Mouse (Mus musculus) forelimb bud, embryonic 11.5 days (tissue): ENCODE measurements around the gene Pld1.

ENCODE experiments used
- DNase-seq: peaks from one replicate; pipeline ENCODE4 v3.0.0-alpha.2; 2012; ENCODE audit warnings: low read depth, low spot score

Pld1 gene

DNA sequence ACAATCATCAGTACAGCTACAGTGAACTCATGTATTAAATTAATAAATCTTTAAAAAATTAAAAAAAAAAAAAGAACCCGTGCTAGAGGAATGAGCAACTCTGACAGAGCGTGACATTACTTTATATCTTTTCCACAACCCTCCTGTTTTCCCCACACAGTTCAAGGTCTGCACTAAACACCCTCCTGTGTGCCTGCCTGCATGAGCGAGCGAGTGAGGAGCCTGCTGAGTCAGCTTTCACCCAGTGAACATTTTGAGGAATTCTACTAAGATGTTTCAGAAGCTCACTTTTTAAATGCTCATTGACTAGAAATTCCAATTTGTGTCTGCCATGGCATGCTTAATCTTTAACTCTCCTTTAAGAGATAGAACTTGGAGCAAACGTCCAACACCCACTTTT lies 109.1 kb downstream of the Pld1 start:
- DNase-seq, result no peak

DNA sequence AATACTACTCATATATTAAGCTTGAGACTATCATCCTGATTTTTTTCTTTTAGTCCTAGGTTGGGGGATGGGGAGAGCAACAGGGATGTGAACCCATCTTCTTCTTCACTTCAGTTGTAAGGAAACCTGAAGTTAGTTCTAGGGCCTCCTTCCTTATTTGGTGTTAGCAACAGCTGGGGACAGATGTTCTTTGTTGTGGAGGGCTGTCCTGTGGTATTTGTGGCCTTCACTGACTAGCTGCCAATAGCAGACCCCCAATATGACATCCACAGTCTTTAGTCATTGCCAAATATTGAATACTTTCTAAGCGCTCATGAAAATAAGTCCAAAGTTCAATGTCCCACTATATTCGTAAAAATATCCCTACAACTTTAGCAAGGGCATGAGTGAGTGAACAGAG lies 111.0 kb downstream of the Pld1 start:
- no peak for DNase-seq

DNA sequence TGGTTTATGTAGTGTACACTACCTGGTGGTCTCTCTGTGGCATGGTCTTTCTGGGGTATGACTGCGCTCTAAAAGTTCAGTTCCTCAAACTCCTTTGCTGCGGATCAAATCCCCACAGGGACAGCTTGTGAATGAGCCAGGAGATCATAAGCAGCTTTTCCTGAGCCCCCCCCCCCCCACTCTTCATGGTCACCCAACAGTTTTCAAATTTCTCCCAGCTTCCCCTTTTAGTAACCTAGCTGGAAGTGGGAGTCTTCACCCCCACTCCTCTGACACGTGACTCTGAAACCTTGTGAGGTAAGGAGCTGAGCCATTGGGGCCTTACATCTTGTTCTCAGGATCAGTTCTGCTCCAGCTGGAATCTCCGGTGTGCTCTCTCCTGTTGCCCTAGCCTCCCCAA lies 114.6 kb downstream of the Pld1 start:
- DNase-seq, result no peak

DNA sequence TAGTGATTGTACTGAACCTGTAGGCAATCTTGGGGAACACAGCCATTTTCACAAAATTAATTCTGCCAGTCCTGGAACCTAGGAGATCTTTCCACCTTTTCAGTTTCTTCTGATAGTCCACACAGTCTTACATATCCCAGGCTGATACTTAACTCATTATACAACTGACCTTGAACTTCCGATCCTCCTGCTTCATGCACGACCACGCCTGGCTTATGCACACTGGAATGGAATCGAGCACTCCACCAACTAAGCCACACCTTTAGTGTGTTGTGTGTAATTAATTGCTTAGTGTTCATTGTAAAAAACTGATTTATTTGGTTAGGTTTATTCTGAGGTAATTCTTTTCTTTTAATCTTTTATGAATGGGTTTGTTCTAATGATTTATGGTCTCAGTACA lies 122.2 kb downstream of the Pld1 start:
- DNase-seq, result no peak

DNA sequence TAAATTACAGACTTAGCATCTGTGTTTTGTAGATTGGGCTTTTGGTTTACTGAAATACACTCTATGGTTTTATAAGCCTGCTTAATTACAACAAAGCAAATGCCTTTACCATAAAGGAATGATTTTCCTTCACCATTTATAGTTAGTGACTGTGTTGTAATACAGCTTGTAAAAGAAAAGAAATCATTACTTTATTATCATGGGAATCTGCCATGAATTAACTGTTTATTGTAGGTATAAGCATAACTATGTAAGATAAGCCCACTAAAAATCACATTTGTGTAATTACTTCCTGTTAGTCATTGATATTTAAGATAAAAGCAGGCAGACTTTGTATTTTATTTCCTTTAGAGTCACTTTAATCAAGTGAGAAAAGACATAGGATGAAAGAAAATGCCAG lies 122.7 kb downstream of the Pld1 start:
- no peak for DNase-seq

DNA sequence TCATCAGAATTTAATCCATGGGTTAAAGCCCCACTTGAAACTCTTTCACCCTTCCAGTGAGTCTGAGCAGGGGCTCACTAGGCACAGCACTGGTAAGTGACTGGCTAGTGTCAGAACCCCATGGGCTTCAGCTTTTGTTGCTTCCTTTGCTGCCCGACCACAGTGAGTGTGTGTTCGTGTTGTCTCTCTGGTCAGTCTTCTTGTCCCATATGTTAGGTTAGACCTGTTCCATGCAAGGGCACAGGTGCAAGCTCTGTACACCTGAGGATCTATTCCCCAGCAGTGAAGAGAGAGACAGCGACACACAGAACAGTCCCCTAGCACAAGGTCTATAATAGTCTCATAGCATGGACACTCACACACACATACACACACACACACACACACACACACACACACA lies 140.7 kb downstream of the Pld1 start:
- no peak for DNase-seq

DNA sequence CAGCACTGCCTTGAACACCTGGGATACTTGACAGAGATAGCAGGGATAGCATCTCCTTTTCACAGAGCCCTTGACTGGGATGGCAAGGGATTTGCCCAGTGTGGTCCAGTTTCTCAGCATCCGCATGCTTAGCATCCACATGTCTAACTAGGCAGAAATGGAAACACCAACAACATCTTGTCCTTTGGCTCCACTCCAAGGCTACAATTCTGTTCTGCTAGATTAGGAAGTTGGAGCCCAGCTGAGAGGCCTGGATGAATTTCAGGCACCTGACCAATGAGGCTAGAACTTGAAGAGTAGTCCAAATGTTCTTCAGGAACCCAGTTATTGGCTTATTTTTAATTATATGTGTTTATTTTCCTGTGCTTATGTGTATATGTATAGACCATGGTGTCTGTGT lies 141.6 kb downstream of the Pld1 start:
- DNase-seq, result no peak

DNA sequence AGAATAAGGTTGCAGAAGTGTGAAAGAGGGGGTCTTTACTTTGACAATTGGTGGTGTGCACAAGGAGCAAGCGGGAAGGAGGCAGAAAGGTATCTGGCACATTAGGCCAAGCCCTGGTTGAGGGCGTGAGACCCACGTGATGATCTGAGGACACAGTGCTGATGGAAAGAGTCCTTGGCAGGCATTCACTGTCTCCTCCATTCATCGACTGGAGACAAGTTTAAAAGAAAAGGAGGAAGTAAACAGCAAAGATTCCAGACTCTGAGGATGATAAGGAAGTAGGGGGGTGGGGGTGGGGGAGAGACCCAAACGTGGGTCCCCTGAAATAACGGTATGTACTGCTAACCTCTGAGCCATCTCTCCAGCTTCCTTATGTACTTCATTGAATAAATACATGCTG lies 142.5 kb downstream of the Pld1 start:
- no peak for DNase-seq

DNA sequence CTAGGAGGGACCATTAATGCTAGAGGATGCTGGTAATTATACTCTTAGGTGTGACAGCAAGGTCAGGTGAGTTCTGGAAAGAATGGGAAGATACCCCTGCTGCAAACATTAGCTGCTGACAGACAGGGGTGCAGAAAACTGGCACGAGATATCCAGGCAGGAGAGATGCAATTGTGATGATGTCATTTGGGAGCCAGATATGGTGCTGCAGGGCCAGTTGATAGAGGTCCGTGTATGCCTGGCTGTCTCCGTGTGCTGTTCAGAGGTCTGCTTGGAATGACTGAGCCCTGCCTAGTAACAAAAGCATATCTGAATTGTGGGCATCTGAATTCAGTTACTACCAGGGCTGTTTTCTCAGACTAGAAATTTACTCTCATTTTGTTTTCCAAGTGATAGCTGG lies 144.7 kb downstream of the Pld1 start:
- no peak for DNase-seq

DNA sequence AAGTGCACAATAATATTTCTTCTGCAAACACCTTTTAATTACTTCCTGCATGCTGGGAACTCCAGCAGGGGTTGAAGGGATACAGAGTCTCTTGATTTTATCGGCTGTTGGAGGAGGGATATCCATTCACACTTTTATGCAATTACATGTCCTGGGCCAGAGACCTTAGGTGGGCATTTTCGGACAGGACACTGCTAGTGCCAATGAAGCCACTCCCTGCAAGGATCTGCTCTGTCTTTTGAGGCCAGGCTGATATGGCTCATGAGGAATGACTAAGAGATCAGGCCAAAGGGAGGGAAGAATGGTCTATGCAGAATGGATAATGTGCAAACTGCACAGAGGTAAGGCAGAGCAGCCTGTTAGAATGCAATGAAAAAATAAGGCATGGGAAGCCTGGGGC lies 145.8 kb downstream of the Pld1 start:
- DNase-seq, result no peak

DNA sequence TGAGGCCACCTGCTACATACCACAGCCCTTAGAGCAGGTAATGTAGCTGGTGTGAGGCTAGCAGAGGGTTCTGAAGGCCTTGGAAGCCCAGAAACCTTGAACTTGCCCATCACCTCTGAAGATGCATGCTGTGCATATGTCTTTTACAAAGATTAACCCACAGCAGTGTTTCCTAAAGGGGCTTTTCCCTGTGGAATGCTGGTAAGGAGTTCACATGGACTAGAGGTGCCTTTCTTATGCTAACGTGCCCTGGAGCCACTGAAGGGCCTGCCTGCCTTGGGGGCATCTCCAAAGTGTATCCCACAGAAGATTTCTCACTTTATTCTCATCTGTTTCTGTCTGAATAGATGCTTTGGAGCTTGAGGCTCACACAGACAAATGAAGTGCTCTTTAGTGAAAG lies 152.8 kb downstream of the Pld1 start:
- DNase-seq, result no peak

DNA sequence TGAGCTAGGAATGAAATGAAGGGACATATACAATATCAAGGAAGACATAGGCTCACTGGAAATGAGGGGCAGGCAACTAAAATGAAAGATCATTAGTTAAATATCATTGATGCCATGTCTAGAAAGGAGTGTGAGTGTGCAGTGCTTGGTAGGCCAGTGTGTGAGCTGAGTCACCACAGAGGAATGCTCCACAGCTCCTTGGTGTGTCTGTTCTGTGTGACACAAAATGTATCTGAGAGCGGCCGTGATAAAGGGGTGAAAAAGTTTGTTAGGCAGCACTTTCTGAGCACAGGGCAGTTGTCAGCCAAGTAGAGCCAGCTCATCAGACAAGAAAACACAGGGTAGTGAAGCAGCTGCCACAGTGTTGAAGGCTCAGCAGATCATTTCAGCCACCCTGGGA lies 153.2 kb downstream of the Pld1 start:
- DNase-seq, result no peak

DNA sequence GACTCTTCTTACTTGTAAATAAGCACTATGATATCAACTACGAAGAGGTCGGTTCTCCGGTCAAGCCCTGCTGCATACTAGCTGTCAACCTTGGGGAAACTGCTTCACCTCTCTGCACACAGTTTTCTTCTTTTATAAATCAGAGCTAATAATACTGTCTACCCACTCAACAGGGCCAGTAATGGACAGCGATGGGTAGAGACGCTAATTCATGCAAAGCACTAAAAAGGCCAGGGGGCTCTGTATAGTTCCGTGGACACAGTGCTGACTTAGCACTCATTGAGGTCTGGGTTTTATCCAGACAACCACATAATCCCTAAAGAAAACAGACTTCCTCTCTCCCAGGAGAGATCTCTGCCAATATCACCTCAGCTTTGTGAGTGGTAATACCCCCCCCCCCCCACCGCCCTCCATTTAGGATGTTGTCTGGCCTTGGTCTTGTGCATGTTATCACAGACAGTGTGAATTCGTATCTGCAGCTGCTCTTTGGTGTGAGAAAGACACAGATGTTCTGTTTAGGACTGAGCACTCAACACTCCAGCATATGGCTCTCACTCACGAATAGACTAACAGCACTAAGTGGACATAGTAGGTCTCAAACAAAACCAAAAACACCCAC lies 155.3 kb downstream of the Pld1 start:
- no peak for DNase-seq

DNA sequence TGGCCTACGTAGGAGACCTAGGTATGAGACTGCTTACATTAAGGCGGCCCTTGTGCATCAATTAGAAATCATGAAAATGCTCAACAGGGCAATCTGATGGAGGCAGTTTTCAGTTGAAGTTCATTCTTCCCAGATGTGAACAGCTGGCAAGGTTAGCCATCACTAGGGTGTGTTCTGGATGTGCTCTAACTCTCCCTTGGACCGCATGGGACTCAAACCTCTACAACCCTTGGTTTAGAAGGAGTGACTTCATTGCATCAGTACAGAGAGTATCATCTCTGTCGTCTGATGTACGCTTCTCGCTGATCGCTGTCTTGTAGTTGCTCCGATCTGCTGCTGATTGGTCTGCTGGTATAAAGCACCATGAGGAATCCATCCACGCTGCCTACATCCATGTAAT lies 157.0 kb downstream of the Pld1 start:
- DNase-seq, result no peak

DNA sequence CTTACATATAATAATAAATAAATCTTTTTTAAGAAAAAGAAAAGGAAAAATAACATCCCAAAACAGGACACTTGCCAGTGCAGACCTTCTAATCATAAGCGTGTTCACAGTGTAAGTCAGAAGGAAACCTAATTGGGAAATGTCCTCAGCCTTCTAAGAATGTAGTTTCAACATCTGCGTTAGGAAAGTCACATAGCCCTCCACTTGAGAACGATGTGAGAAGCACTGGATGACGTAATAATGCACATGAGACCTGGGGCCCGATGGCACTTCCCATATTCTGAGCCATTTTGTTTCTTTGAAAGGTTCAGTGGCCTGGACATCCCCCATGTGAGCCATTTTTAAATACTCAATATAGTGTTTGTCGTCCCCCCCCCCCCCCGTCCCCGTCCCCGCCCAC lies 160.7 kb downstream of the Pld1 start:
- DNase-seq, result no peak

DNA sequence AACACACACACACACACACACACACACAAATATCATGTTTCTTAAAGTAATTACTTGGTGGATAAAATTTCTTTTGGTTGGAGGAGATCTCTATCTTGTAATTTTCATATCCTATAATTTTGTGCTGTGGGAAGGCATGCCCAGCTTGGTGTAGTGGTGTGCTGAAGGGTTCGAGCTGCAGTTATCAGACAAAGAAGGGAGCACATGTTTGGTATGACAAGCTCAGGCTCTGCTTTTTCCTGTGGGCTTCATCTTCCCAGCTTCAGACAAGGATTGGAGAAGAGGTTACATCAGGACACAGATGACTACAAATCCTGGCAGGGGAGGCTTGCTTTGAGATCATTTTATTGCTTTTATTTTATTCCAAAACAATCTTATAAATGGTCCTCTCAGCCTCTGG lies 166.5 kb downstream of the Pld1 start:
- no peak for DNase-seq

DNA sequence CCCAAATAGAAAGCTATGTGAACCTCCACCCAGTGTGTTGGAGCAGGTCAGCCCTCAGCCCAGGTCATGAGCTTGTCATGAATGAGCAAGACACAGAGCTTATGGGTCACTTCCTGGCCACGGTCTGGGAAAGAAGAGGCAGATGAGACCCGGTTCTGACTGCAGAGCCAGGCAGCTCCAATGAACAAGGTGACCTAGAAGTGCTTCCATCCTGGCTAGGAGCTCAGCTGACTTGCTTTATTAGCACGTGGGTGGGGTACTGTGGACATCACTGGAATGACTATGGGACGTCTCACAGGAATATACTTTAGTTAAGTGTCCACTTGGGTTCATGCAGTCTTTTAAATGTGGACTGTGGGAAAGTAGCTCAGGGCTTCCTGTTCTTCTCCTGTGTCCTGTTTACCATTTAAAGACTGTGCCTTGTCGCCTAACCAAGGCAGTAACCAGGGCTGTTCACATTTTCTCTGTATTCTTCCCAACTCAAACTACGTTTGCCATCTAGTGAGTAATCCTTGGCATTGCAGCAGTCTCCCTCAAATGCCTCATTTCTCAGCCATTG lies 169.0 kb downstream of the Pld1 start:
- peak; percentile 51 for DNase-seq

DNA sequence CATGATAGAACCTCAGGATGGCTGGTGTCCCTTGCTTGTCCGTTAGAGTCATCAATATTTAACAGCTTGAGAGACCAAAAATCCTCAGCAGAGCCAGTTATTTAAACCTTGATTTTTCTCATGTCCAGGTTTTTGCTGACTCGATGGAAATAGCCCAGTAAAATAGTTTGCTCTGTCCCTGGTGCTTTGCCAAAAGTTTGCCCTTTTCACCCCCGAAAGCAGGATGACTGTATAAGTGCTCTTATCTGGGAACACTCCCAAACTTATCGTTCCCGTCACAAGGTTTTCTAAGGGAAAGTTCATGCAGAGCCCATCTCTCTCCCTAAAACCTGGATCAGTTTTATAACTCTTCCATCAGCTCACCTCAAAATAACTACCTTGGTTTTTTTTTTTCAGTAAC lies 173.0 kb downstream of the Pld1 start:
- DNase-seq, result no peak

DNA sequence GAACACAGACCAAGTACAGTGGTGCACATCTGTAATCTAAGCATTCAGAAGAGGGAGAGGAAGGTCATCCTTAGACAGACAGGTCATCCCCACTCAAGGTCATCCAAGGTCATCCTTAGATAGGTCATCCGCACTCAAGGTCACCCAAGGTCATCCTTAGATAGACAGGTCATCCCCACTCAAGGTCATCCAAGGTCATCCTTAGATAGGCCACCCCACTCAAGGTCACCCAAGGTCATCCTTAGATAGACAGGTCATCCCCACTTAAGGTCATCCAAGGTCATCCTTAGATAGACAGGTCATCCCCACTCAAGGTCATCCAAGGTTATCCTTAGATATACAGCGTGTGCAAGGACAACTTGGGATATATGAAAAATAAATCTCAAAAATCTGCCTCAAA lies 175.4 kb downstream of the Pld1 start:
- no peak for DNase-seq

DNA sequence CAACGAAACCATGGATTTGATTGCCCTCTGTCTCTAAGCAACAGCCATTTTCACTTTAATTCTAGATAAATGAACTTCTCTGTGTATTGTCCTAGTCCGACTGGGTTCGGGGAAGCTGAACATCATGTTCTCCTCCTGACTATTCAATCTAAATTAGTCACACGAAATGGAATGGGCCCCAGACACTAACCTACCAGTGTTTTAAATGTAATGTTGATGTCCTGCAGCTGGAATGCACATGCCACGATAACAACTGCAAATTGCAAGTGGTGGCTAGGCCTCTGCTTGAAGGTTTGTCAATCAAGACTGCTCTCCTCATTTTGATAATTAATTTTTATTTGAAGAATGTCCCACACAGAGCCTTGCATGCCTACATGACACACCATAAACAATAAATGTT lies 203.2 kb downstream of the Pld1 start:
- DNase-seq, result no peak

DNA sequence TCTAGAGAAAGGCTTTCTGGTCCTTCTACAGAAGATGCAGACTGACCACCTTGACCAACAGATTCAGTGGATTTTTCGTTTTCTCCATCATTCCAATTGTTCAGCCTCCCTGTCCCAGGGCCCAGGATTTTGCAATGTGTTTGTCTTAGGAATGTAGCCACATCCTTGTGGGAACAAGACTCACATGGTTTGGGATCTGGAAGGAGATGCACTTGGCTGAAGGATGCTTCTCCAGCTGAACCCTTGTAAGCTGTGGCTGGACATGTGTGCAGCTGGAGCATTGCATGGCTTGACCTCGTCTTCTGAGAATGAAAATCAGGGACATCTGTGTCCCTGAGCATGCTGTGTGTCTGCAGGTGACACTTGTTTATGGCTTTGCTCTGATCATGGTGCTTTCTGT lies 203.6 kb downstream of the Pld1 start:
- DNase-seq, result no peak

DNA sequence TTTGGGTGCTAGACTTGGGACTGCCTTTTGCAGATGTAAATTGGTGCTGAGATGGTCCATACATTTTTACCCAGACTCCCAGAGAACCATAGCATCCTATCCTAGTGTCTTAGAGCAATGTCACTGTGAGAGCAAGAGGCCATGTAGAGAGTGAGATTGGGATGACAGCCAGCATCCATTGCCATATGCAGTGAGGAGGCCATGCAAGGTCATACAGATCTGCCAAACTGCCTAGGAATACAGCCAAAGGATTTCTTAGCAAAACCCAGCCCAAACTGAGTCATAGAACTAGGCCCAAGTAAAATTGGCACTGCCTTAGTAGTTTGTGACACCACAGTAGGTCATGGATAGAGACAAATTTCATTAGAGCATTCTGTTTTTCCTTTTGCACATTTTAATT lies 206.2 kb downstream of the Pld1 start:
- no peak for DNase-seq

DNA sequence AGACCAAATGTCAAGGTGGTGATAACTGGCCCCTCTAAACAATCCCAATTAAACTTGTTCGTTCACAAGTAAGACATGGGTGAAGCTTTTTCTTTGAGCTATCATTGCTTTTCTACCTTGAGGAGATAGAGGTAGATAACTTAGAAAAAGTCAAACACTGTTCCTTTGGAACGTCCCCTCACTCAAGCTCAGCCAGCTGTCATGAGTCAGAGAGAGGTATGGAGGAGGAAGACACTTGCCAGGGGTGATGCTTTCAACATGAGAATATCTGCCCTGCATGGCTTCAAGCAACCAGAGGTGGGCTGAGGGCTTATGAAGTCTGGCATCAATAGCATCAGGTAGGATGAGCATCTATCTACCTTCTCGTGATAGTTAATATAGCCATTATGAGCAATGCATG lies 207.0 kb downstream of the Pld1 start:
- no peak for DNase-seq

DNA sequence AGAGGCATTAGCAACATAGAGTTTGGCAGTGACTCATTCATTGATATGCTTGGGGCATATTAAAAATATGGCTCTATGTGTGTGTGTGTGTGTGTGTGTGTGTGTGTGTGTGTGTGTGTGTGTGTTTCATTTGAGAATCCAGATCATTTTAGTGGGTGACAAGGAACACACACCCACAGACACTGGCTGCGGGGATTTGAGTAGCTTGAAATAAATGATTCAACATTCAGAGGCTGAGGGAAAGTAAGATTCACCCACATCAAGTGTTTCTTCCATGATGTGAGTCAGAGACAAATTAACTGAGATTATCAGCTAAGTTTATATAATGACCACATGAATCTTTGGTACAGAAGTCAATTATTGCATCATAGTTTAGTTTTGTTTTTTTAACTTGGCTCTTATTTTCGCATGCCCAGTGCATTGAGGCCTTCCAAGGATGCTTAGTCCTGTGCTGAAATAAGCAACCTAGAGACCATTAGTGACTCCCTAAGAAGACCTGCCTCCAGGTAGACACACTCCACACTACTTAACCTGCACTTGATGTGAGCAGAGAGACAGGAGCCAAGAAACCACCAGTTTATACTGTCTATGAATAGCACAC lies 211.3 kb downstream of the Pld1 start:
- DNase-seq, result no peak
